ENCODE assay signal across 12 mouse cellular contexts in genomic region chr2:163686233-163686632, GRCm38 (mm10). TPM values are rescaled to one million over a fixed set of nuclear protein-coding genes. Genes with fewer than 3 reads are reported as not detected.
DNase-seq lines count a peak whose midpoint lies in the region; ATAC-seq and TF ChIP-seq lines count a peak whose summit lies in the region.
"Had no signal": no experiment of that assay in that cellular context is flagged by ENCODE, and none has a peak within 500 bp of the region (broad histone marks: within the 10 kb centered on the region; RNA-seq: fewer than 3 reads in every experiment).

No protein-coding gene starts in this region.

- H3K27ac ChIP-seq in embryonic facial prominence, embryonic 13.5 days, result peak overlapping the region; percentile 48; the same call in 1 of the 2 replicates
- no peak overlapping the region for H3K27ac ChIP-seq in embryonic facial prominence, embryonic 10.5 days (replicated peaks)
- peak overlapping the region; percentile 66; the same call in 1 of the 2 replicates for H3K27ac ChIP-seq in hindbrain, postnatal 0 days
- H3K27ac ChIP-seq in hindbrain, embryonic 16.5 days (ENCODE audit: low read depth, low read length), result no peak overlapping the region
- H3K27ac ChIP-seq in CH12.LX (ENCODE audit: insufficient read depth, low read depth), result peak overlapping the region; percentile 76
- peak overlapping the region; percentile 61; the same call in 1 of the 2 replicates for H3K27ac ChIP-seq in liver, embryonic 12.5 days
- H3K27ac ChIP-seq: macrophage had no signal

- TF ChIP-seq CTCF in hindbrain, postnatal 0 days (IDR thresholded peaks at IDR 0.05; ENCODE audit: low read depth), result no peak
- TF ChIP-seq CTCF in CH12.LX (conservative IDR thresholded peaks at IDR 0.05 in 1 of 2, IDR thresholded peaks at IDR 0.05 in 1 of 2; ENCODE audit: low read depth in 2 of 2, low read length in 2 of 2), result no peak

- H3K4me2 ChIP-seq in embryonic facial prominence, embryonic 13.5 days, result peak overlapping the region; percentile 7; the same call in 1 of the 2 replicates
- no peak overlapping the region for H3K4me2 ChIP-seq in hindbrain, postnatal 0 days (ENCODE audit: low read depth, low read length)
- H3K4me2 ChIP-seq in hindbrain, embryonic 16.5 days (ENCODE audit: low read length), result no peak overlapping the region
- peak overlapping the region; percentile 38 for H3K4me2 ChIP-seq in CH12.LX (ENCODE audit: insufficient read depth, low read depth, poor library complexity, severe bottlenecking)
- H3K4me2 ChIP-seq in liver, embryonic 12.5 days, result peak overlapping the region; percentile 36

- H3K4me1 ChIP-seq in embryonic facial prominence, embryonic 13.5 days, result peaks cover 25% of the 10 kb centered on the region
- peaks cover 30% of the 10 kb centered on the region for H3K4me1 ChIP-seq in embryonic facial prominence, embryonic 10.5 days
- 0 out of 2 replicates have a peak, but pooled peaks cover 6% of the 10 kb centered on the region for H3K4me1 ChIP-seq in hindbrain, postnatal 0 days (ENCODE audit: insufficient read depth, low read length)
- H3K4me1 ChIP-seq in hindbrain, embryonic 16.5 days (ENCODE audit: control insufficient read depth, insufficient read depth, low read depth, low read length), result peaks cover 15% of the 10 kb centered on the region
- H3K4me1 ChIP-seq in CH12.LX (ENCODE audit: control insufficient read depth in 1 of 2, insufficient read depth in 2 of 2), result peaks cover 35 to 92% of the 10 kb centered on the region in 2 experiments
- H3K4me1 ChIP-seq in liver, embryonic 12.5 days, result peaks cover 94% of the 10 kb centered on the region

- no peak for TF ChIP-seq POLR2A in CH12.LX (IDR thresholded peaks at IDR 0.05; ENCODE audit: low read depth, low read length)

- TF ChIP-seq EP300 in CH12.LX (IDR thresholded peaks at IDR 0.05; ENCODE audit: low read length), result no peak

- no peak for TF ChIP-seq RAD21 in CH12.LX (IDR thresholded peaks at IDR 0.05; ENCODE audit: low read depth, low read length)

- WGBS in embryonic facial prominence, embryonic 13.5 days, result 82% methylated on average over 5 of the region's 5 CpGs
- 90% methylated on average over 5 of the region's 5 CpGs for WGBS in embryonic facial prominence, embryonic 10.5 days
- 80% methylated on average over 5 of the region's 5 CpGs for WGBS in hindbrain, postnatal 0 days
- 77% methylated on average over 5 of the region's 5 CpGs for WGBS in hindbrain, embryonic 16.5 days
- 24% methylated on average over 5 of the region's 5 CpGs for WGBS in liver, embryonic 12.5 days (ENCODE audit: insufficient replicate concordance)

- dilution Hi-C loops in CH12.LX (cut with MboI; ENCODE audit: extremely low pct_ligation_motif_present, extremely low pct_unique_long_range_greater_than_20kb, low sequenced_read_pairs), result no loop called here

- H3K27me3 ChIP-seq in embryonic facial prominence, embryonic 13.5 days, result no peaks in the 10 kb centered on the region
- H3K27me3 ChIP-seq in embryonic facial prominence, embryonic 10.5 days (replicated peaks; ENCODE audit: low read depth, poor library complexity, severe bottlenecking), result no peaks in the 10 kb centered on the region
- no peaks in the 10 kb centered on the region for H3K27me3 ChIP-seq in hindbrain, postnatal 0 days (ENCODE audit: insufficient read depth, low read length)
- H3K27me3 ChIP-seq in hindbrain, embryonic 16.5 days (replicated peaks; ENCODE audit: control insufficient read depth, insufficient read depth, low read length), result no peaks in the 10 kb centered on the region
- H3K27me3 ChIP-seq in CH12.LX (replicated peaks), result no peaks in the 10 kb centered on the region
- H3K27me3 ChIP-seq in liver, embryonic 12.5 days (replicated peaks), result no peaks in the 10 kb centered on the region
- H3K27me3 ChIP-seq: Patski had no signal

- ATAC-seq in embryonic facial prominence, embryonic 13.5 days (ENCODE audit: insufficient number of reproducible peaks, insufficient read depth, low FRiP score, low TSS enrichment, low read depth), result no peak
- no peak for ATAC-seq in hindbrain, postnatal 0 days
- ATAC-seq in hindbrain, embryonic 16.5 days, result no peak
- ATAC-seq in liver, embryonic 12.5 days, result peak; percentile 64
- no peak for ATAC-seq in frontal cortex, adult (ENCODE audit: low TSS enrichment)
- ATAC-seq: Patski had no signal

- H3K36me3 ChIP-seq in embryonic facial prominence, embryonic 13.5 days, result no peaks in the 10 kb centered on the region
- no peaks in the 10 kb centered on the region for H3K36me3 ChIP-seq in embryonic facial prominence, embryonic 10.5 days (replicated peaks)
- H3K36me3 ChIP-seq in hindbrain, postnatal 0 days (ENCODE audit: insufficient read depth, low read length), result no peaks in the 10 kb centered on the region
- no peaks in the 10 kb centered on the region for H3K36me3 ChIP-seq in hindbrain, embryonic 16.5 days (ENCODE audit: control insufficient read depth, insufficient read depth, low read length)
- H3K36me3 ChIP-seq in CH12.LX (replicated peaks in 1 of 2; ENCODE audit: control insufficient read depth in 1 of 2, insufficient read depth in 1 of 2, low read length in 1 of 2), result peaks cover 3 to 62% of the 10 kb centered on the region in 2 experiments
- no peaks in the 10 kb centered on the region for H3K36me3 ChIP-seq in liver, embryonic 12.5 days

- in situ Hi-C loops in CH12.LX (cut with MboI; ENCODE audit: low pct_ligation_motif_present, low pct_unique_long_range_greater_than_20kb, low sequenced_read_pairs), result no loop called here

- no peak overlapping the region for H3K4me3 ChIP-seq in embryonic facial prominence, embryonic 13.5 days
- no peak overlapping the region for H3K4me3 ChIP-seq in embryonic facial prominence, embryonic 10.5 days
- no peak overlapping the region for H3K4me3 ChIP-seq in hindbrain, postnatal 0 days (ENCODE audit: low read length)
- no peak overlapping the region for H3K4me3 ChIP-seq in hindbrain, embryonic 16.5 days (ENCODE audit: low read length)
- no peak overlapping the region for H3K4me3 ChIP-seq in CH12.LX (replicated peaks in 1 of 3; ENCODE audit: low read depth in 2 of 3, low read length in 2 of 3, poor library complexity in 1 of 3)
- H3K4me3 ChIP-seq in liver, embryonic 12.5 days, result no peak overlapping the region

- no peaks in the 10 kb centered on the region for H3K9me3 ChIP-seq in embryonic facial prominence, embryonic 13.5 days
- no peaks in the 10 kb centered on the region for H3K9me3 ChIP-seq in embryonic facial prominence, embryonic 10.5 days
- no peaks in the 10 kb centered on the region for H3K9me3 ChIP-seq in hindbrain, postnatal 0 days (ENCODE audit: low read length)
- no peaks in the 10 kb centered on the region for H3K9me3 ChIP-seq in hindbrain, embryonic 16.5 days (ENCODE audit: control insufficient read depth, low read length)
- no peaks in the 10 kb centered on the region for H3K9me3 ChIP-seq in CH12.LX (replicated peaks; ENCODE audit: low read length)
- H3K9me3 ChIP-seq in liver, embryonic 12.5 days (replicated peaks), result no peaks in the 10 kb centered on the region

- DNase-seq in embryonic facial prominence, embryonic 10.5 days (ENCODE audit: low spot score), result no peak
- DNase-seq in hindbrain, postnatal 0 days (ENCODE audit: low spot score), result no peak
- no peak for DNase-seq in CH12.LX (ENCODE audit: extremely low read depth)
- no peak for DNase-seq in kidney, adult 11 months
- DNase-seq: embryo, embryonic 11 days; spleen, adult 18-20 months had no signal

- H3K79me2 ChIP-seq in CH12.LX (replicated peaks; ENCODE audit: control insufficient read depth, extremely low read depth, insufficient read depth, poor library complexity, severe bottlenecking), result peaks cover 100% of the 10 kb centered on the region

- no peak overlapping the region for H3K9ac ChIP-seq in embryonic facial prominence, embryonic 13.5 days
- no peak overlapping the region for H3K9ac ChIP-seq in hindbrain, postnatal 0 days (replicated peaks; ENCODE audit: low read length)
- H3K9ac ChIP-seq in hindbrain, embryonic 16.5 days (ENCODE audit: low read depth, low read length), result no peak overlapping the region
- peak overlapping the region; percentile 50 for H3K9ac ChIP-seq in CH12.LX (ENCODE audit: insufficient read depth, low read depth)
- peak overlapping the region; percentile 14; the same call in 1 of the 2 replicates for H3K9ac ChIP-seq in liver, embryonic 12.5 days

TF ChIP-seq in CH12.LX, 34 proteins besides CTCF, POLR2A, EP300 and RAD21 (continues in another document):
- TF ChIP-seq ZNF384 (IDR thresholded peaks at IDR 0.05; ENCODE audit: low read depth, low read length) (no peak), JUN (IDR thresholded peaks at IDR 0.05; ENCODE audit: insufficient read depth, low read depth, low read length) (no peak), GABPA (IDR thresholded peaks at IDR 0.05; ENCODE audit: insufficient replicate concordance, low read depth, low read length) (no peak), JUND (conservative IDR thresholded peaks at IDR 0.05; ENCODE audit: low read depth, low read length) (no peak), ZMIZ1 (IDR thresholded peaks at IDR 0.05; ENCODE audit: low read depth, low read length) (no peak), E2F4 (IDR thresholded peaks at IDR 0.05; ENCODE audit: insufficient replicate concordance, low read depth, low read length) (no peak), USF1 (IDR thresholded peaks at IDR 0.05; ENCODE audit: low read depth, low read length) (no peak)

RNA-seq across cellular contexts. Expression of gene Pkig, which starts 28.0 kb away (rescaled TPM):
- 105 and 113 TPM in 2 replicates for polyA plus RNA-seq in embryonic facial prominence, embryonic 13.5 days (2015; fragmentation: Nextera tagmentation; extraction: Ambion mirVana)
- 189 and 194 TPM in 2 replicates for polyA plus RNA-seq in embryonic facial prominence, embryonic 10.5 days (2016; fragmentation: Nextera tagmentation; extraction: Ambion mirVana)
- 70.8 and 95.2 TPM in 2 replicates for total RNA-seq in hindbrain, postnatal 0 days (2014; rRNA removed)
- polyA plus RNA-seq in hindbrain, postnatal 0 days (2015; fragmentation: Nextera tagmentation; extraction: Ambion mirVana), result 136 and 141 TPM in 2 replicates
- 126 and 127 TPM in 2 replicates for polyA plus RNA-seq in hindbrain, embryonic 16.5 days (2015; fragmentation: Nextera tagmentation; extraction: Ambion mirVana)
- total RNA-seq in CH12.LX (2012; rRNA removed) (225 and 253 TPM in 2 replicates), CH12.LX (2014; rRNA removed) (227 and 228 TPM in 2 replicates)
- polyA plus RNA-seq in CH12.LX (2012; ENCODE audit: insufficient read length, low read depth), result 364 and 473 TPM in 2 replicates
- polyA plus RNA-seq in liver, embryonic 12.5 days (2016; fragmentation: Nextera tagmentation; extraction: Ambion mirVana), result 133 and 134 TPM in 2 replicates

RNA-seq across cellular contexts. Expression of gene Serinc3, which starts 41.3 kb away (rescaled TPM):
- 26.4 and 35.6 TPM in 2 replicates for polyA plus RNA-seq in embryonic facial prominence, embryonic 13.5 days (2015; fragmentation: Nextera tagmentation; extraction: Ambion mirVana)
- polyA plus RNA-seq in embryonic facial prominence, embryonic 10.5 days (2016; fragmentation: Nextera tagmentation; extraction: Ambion mirVana), result 21.9 and 22.1 TPM in 2 replicates
- total RNA-seq in hindbrain, postnatal 0 days (2014; rRNA removed), result 82.6 and 97.4 TPM in 2 replicates
- 35.9 and 36.5 TPM in 2 replicates for polyA plus RNA-seq in hindbrain, postnatal 0 days (2015; fragmentation: Nextera tagmentation; extraction: Ambion mirVana)
- polyA plus RNA-seq in hindbrain, embryonic 16.5 days (2015; fragmentation: Nextera tagmentation; extraction: Ambion mirVana), result 38.6 and 41.2 TPM in 2 replicates
- total RNA-seq in CH12.LX (2012; rRNA removed) (345 and 358 TPM in 2 replicates), CH12.LX (2014; rRNA removed) (411 and 467 TPM in 2 replicates)
- 493 and 611 TPM in 2 replicates for polyA plus RNA-seq in CH12.LX (2012; ENCODE audit: insufficient read length, low read depth)
- polyA plus RNA-seq in liver, embryonic 12.5 days (2016; fragmentation: Nextera tagmentation; extraction: Ambion mirVana), result 127 and 132 TPM in 2 replicates

Comparison
In these comparisons a context has a peak if more than half of its experiments do, and no peak if none do; other contexts are left out.
1. H3K27ac ChIP-seq: peak in embryonic facial prominence, embryonic 13.5 days (single experiment), hindbrain, postnatal 0 days (single experiment), CH12.LX (single experiment) and liver, embryonic 12.5 days (single experiment); none in embryonic facial prominence, embryonic 10.5 days (single experiment) and hindbrain, embryonic 16.5 days (single experiment).
2. H3K4me2 ChIP-seq: peak in embryonic facial prominence, embryonic 13.5 days (single experiment), CH12.LX (single experiment) and liver, embryonic 12.5 days (single experiment); none in hindbrain, postnatal 0 days (single experiment) and hindbrain, embryonic 16.5 days (single experiment).
3. H3K9ac ChIP-seq: peak in CH12.LX (single experiment) and liver, embryonic 12.5 days (single experiment); none in embryonic facial prominence, embryonic 13.5 days (single experiment), hindbrain, postnatal 0 days (single experiment) and hindbrain, embryonic 16.5 days (single experiment).